Mouse (Mus musculus): Measurements from ENCODE around the gene Mixl1. TPM values are rescaled to one million over a fixed set of nuclear protein-coding genes. Genes with fewer than 3 reads are reported as not detected.

The Mixl1 gene
- total and polyA plus RNA-seq, 3 experiments, result not detected

DNA sequence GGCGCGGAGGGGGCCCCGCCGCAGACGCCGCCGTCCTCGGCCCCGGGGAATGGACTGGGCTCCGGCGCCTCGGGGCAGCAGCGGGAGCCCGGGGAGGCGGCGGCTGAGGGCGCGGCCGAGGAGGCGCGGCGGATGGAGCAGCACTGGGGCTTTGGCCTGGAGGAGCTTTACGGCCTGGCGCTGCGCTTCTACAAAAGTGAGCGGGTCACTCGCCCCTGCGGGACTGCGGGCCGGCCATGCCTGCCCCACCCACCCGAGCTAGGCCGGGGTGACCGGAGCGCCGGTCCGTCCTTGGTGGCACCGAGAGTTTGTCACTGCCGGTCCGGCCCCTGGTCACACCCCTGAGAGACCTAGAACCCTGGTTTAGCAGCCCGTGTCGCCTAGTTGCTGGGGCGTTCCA, 29.3 kb upstream of the Mixl1 start:
- TF ChIP-seq UBTF (IDR thresholded peaks at IDR 0.05; ENCODE audit: borderline replicate concordance, insufficient read depth, low read depth, low read length) (peak; percentile 39; the same call in 1 of the 2 replicates), POLR2AphosphoS5 (IDR thresholded peaks at IDR 0.05; ENCODE audit: borderline replicate concordance, low read depth, low read length) (no peak)
- Histone ChIP-seq H3K27me3 (ENCODE audit: control insufficient read depth in 1 of 2, insufficient read depth in 2 of 2, low read length in 2 of 2) (no peaks in the 10 kb centered on the region), H3K27ac (ENCODE audit: control insufficient read depth, low read depth, low read length) (peak overlapping the region; percentile 45), H3K36me3 (ENCODE audit: control insufficient read depth in 1 of 2, insufficient read depth in 2 of 2, low read length in 2 of 2) (peaks cover 0 to 52% of the 10 kb centered on the region in 2 experiments; a peak in 2 of 4 replicates), H3K9ac (ENCODE audit: control insufficient read depth, low read depth, low read length, poor library complexity, severe bottlenecking) (peak overlapping the region; percentile 86), H3K9me3 (replicated peaks; ENCODE audit: insufficient read depth, low read length) (no peaks in the 10 kb centered on the region), H3K79me2 (ENCODE audit: control insufficient read depth, insufficient read depth, low read length, poor library complexity) (peaks cover 42% of the 10 kb centered on the region), H3K4me1 (ENCODE audit: control insufficient read depth in 1 of 2, insufficient read depth in 2 of 2, low read length in 2 of 2) (peaks cover 29 to 45% of the 10 kb centered on the region in 2 experiments), H3K4me3 (ENCODE audit: control insufficient read depth in 1 of 2, insufficient read depth in 1 of 2, low read depth in 2 of 2, low read length in 2 of 2) (peak overlapping the region; percentile 82 to 86)
- DNase-seq (ENCODE audit: low read depth, low spot score), result peak; percentile 41

DNA sequence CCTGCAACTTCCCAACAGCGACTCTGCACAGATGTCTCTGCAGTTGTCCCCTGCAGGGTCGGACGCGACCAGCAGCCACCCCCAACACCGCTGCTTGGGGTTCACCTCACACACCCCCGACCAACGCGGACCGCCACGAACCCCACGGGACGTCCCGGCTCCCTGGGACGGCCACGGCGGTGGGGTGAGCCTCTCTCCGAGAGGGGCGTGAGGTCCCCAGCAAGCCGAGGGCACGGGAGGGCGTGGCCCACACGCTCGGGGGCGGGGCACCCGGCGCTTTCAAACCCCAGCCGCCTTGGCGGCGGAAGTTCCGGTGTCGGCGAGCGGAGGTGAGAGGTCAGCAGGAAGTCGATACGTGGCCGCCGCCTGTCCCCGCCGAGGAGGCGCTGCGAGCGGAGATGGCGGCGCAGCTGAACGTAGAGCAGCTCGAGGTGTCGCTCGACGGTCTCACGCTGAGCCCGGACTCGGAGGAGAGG, 28.9 kb upstream of the Mixl1 start, which contains the start of gene Acbd3:
TSS of gene Acbd3 (plus strand) at position 340 of the 476 bp plus-strand sequence.
- peak; percentile 94 for DNase-seq (ENCODE audit: low read depth, low spot score)
- Histone ChIP-seq H3K9me3 (replicated peaks; ENCODE audit: insufficient read depth, low read length) (no peaks in the 10 kb centered on the region), H3K79me2 (ENCODE audit: control insufficient read depth, insufficient read depth, low read length, poor library complexity) (peaks cover 40% of the 10 kb centered on the region), H3K9ac (ENCODE audit: control insufficient read depth, low read depth, low read length, poor library complexity, severe bottlenecking) (peak within 1 kb of the TSS; percentile 86), H3K4me3 (ENCODE audit: control insufficient read depth in 1 of 2, insufficient read depth in 1 of 2, low read depth in 2 of 2, low read length in 2 of 2) (peak within 1 kb of the TSS; percentile 82 to 86), H3K36me3 (ENCODE audit: control insufficient read depth in 1 of 2, insufficient read depth in 2 of 2, low read length in 2 of 2) (peaks cover 0 to 52% of the 10 kb centered on the region in 2 experiments; a peak in 2 of 4 replicates), H3K4me1 (ENCODE audit: control insufficient read depth in 1 of 2, insufficient read depth in 2 of 2, low read length in 2 of 2) (peaks cover 29 to 45% of the 10 kb centered on the region in 2 experiments), H3K27ac (ENCODE audit: control insufficient read depth, low read depth, low read length) (peak within 1 kb of the TSS; percentile 58), H3K27me3 (ENCODE audit: control insufficient read depth in 1 of 2, insufficient read depth in 2 of 2, low read length in 2 of 2) (no peaks in the 10 kb centered on the region)
- TF ChIP-seq MAZ (IDR thresholded peaks at IDR 0.05; ENCODE audit: low read depth, low read length) (no peak; the same call in 1 of the 2 replicates), UBTF (IDR thresholded peaks at IDR 0.05; ENCODE audit: borderline replicate concordance, insufficient read depth, low read depth, low read length) (no peak), ZNF384 (IDR thresholded peaks at IDR 0.05; ENCODE audit: low read depth, low read length) (no peak), SMC3 (IDR thresholded peaks at IDR 0.05; ENCODE audit: low read depth, low read length) (no peak), MYB (IDR thresholded peaks at IDR 0.05; ENCODE audit: low read depth, low read length) (no peak), MAFK (IDR thresholded peaks at IDR 0.05; ENCODE audit: borderline replicate concordance, low read depth, low read length) (no peak), USF1 (IDR thresholded peaks at IDR 0.05; ENCODE audit: low read depth, low read length) (no peak), POLR2A (IDR thresholded peaks at IDR 0.05; ENCODE audit: control insufficient read depth in 1 of 2, insufficient read depth in 1 of 2, low read depth in 1 of 2, low read length in 2 of 2, poor library complexity in 1 of 2) (peak; percentile 83 to 85), CHD1 (IDR thresholded peaks at IDR 0.05; ENCODE audit: low read depth, low read length) (no peak), MYC (IDR thresholded peaks at IDR 0.05; ENCODE audit: low read depth, low read length) (no peak), RCOR1 (IDR thresholded peaks at IDR 0.05; ENCODE audit: low read depth, low read length) (no peak), MAX (IDR thresholded peaks at IDR 0.05; ENCODE audit: low read length) (peak; percentile 4; the same call in 1 of the 2 replicates), POLR2AphosphoS2 (IDR thresholded peaks at IDR 0.05; ENCODE audit: low read length) (peak; percentile 71; the same call in 1 of the 2 replicates), KAT2A (conservative IDR thresholded peaks at IDR 0.05; ENCODE audit: low read depth, low read length) (no peak; the same call in 1 of the 2 replicates), SIN3A (IDR thresholded peaks at IDR 0.05; ENCODE audit: low read length) (peak; percentile 74), USF2 (IDR thresholded peaks at IDR 0.05; ENCODE audit: borderline replicate concordance in 1 of 2, insufficient read depth in 1 of 2, low read depth in 1 of 2, low read length in 2 of 2) (no peak), NELFE (IDR thresholded peaks at IDR 0.05; ENCODE audit: low read depth, low read length) (peak; percentile 82), CHD2 (IDR thresholded peaks at IDR 0.05; ENCODE audit: low read length) (no peak), GABPA (IDR thresholded peaks at IDR 0.05; ENCODE audit: low read depth, low read length) (no peak), TAL1 (IDR thresholded peaks at IDR 0.05; ENCODE audit: low read length) (no peak), POLR2AphosphoS5 (IDR thresholded peaks at IDR 0.05; ENCODE audit: borderline replicate concordance, low read depth, low read length) (no peak), MEF2A (IDR thresholded peaks at IDR 0.05; ENCODE audit: extremely low read depth, insufficient replicate concordance, low read depth, low read length, poor library complexity, severe bottlenecking) (no peak), HCFC1 (IDR thresholded peaks at IDR 0.05; ENCODE audit: low read depth, low read length) (peak; percentile 89), E2F4 (IDR thresholded peaks at IDR 0.05; ENCODE audit: borderline replicate concordance, low read depth, low read length) (no peak), ZC3H11A (IDR thresholded peaks at IDR 0.05; ENCODE audit: low read depth, low read length) (no peak), ELF1 (IDR thresholded peaks at IDR 0.05; ENCODE audit: low read depth, low read length) (peak; percentile 87), MXI1 (IDR thresholded peaks at IDR 0.05; ENCODE audit: low read depth, low read length) (peak; percentile 56), RAD21 (IDR thresholded peaks at IDR 0.05; ENCODE audit: low read depth, low read length) (no peak), TCF12 (IDR thresholded peaks at IDR 0.05; ENCODE audit: low read depth, low read length) (peak; percentile 33; the same call in 1 of the 2 replicates), BHLHE40 (IDR thresholded peaks at IDR 0.05; ENCODE audit: borderline replicate concordance, low read depth, low read length) (no peak), ZKSCAN1 (IDR thresholded peaks at IDR 0.05; ENCODE audit: low read depth, low read length) (no peak)

Measured in MEL (cell line).